Mouse (Mus musculus) neural tube, embryonic 12.5 days (tissue): ENCODE results near the gene 4931406C07Rik. TPM values are rescaled to one million over a fixed set of nuclear protein-coding genes. Genes with fewer than 3 reads are reported as not detected.
"Not testable (repeated sequence)": the region's sequence is repeated elsewhere in the genome, so short reads cannot be mapped to it uniquely, and the experiment has no call there.

Experiments used
- ATAC-seq: fragments of 200-750 bp; cut with Nextera tagmentation; 2 replicates; pipeline ENCODE4 v1.8.0; 2017; ENCODE audit warnings: low read depth, mild to moderate bottlenecking, moderate TSS enrichment, moderate library complexity; ENCODE audit not compliant: low FRiP score
- H3K27ac ChIP-seq: fragments of 300-500 bp; sonication (generic); 2 replicates; pipeline ENCODE4 v1.5.1; 2016
- H3K27me3 ChIP-seq: fragments of 300-500 bp; sonication (generic); replicated peaks from 2 replicates; pipeline ENCODE4 v1.6.1; 2016; ENCODE audit warnings: mild to moderate bottlenecking
- H3K36me3 ChIP-seq: fragments of 300-500 bp; sonication (generic); 2 replicates; pipeline ENCODE4 v1.6.1; 2016; ENCODE audit warnings: mild to moderate bottlenecking
- H3K4me1 ChIP-seq: fragments of 300-500 bp; sonication (generic); 2 replicates; pipeline ENCODE4 v1.6.1; 2016
- H3K4me2 ChIP-seq: fragments of 300-500 bp; sonication (generic); replicated peaks from 2 replicates; pipeline ENCODE4 v1.6.1; 2016; ENCODE audit warnings: mild to moderate bottlenecking
- H3K4me3 ChIP-seq: fragments of 300-500 bp; sonication (generic); 2 replicates; pipeline ENCODE4 v1.5.1; 2016
- H3K9ac ChIP-seq: fragments of 300-500 bp; sonication (generic); 2 replicates; pipeline ENCODE4 v1.6.1; 2016; ENCODE audit warnings: mild to moderate bottlenecking
- H3K9me3 ChIP-seq: fragments of 300-500 bp; sonication (generic); 2 replicates; pipeline ENCODE4 v1.6.1; 2016; ENCODE audit warnings: mild to moderate bottlenecking
- WGBS: fragments of 180-500 bp; shearing (Covaris S2); methylation state at CpG from one replicate; pipeline ENCODE4 v1.1.7; 2016; 5-methylcytosine and 5-hydroxymethylcytosine counted together
- polyA plus RNA-seq: library from polyadenylated mRNA; unstranded; fragments of >200 nt; fragmentation: Nextera tagmentation; extraction: Ambion mirVana; gene quantifications from 2 replicates; pipeline ENCODE4 v1.2.1, GENCODE M21; 2016

4931406C07Rik gene
- polyA plus RNA-seq, 1 experiment from 2014 or later = 9.8 TPM

GRCm38 (mm10) chr9:15308254-15308653, 2.0 kb upstream of the 4931406C07Rik start:
- Histone ChIP-seq H3K27ac (no peak overlapping the region), H3K9ac (no peak overlapping the region), H3K4me3 (no peak overlapping the region), H3K4me2 (0 out of 2 replicates have a peak overlapping the region, but pooled peaks have one; percentile 16), H3K9me3 (no peaks in the 10 kb centered on the region), H3K36me3 (peaks cover 39% of the 10 kb centered on the region), H3K4me1 (peaks cover 20% of the 10 kb centered on the region), H3K27me3 (no peaks in the 10 kb centered on the region)
- WGBS = 68% methylated on average over 2 of the region's 2 CpGs
- ATAC-seq = no peak

GRCm38 (mm10) chr9:15307257-15307656, 1.0 kb upstream of the 4931406C07Rik start:
- no peaks in the 10 kb centered on the region for H3K9me3 ChIP-seq
- no peak for ATAC-seq
- WGBS = 12% methylated on average over 6 of the region's 6 CpGs
- H3K4me3 ChIP-seq = peak overlapping the region; percentile 82
- peaks cover 20% of the 10 kb centered on the region for H3K4me1 ChIP-seq
- peak overlapping the region; percentile 95 for H3K9ac ChIP-seq
- H3K27me3 ChIP-seq = no peaks in the 10 kb centered on the region
- H3K27ac ChIP-seq = no peak overlapping the region
- peak overlapping the region; percentile 82 for H3K4me2 ChIP-seq
- peaks cover 33% of the 10 kb centered on the region for H3K36me3 ChIP-seq

- Histone ChIP-seq H3K4me1 (peaks cover 20% of the 10 kb centered on the region), H3K4me3 (peak within 1 kb of the TSS; percentile 82), H3K4me2 (peak within 1 kb of the TSS; percentile 82), H3K36me3 (peaks cover 23% of the 10 kb centered on the region), H3K27me3 (no peaks in the 10 kb centered on the region), H3K9me3 (no peaks in the 10 kb centered on the region), H3K9ac (peak within 1 kb of the TSS; percentile 95), H3K27ac (peak within 1 kb of the TSS; percentile 75)
- ATAC-seq = peak; percentile 98
- WGBS = 15% methylated on average over 45 of the region's 45 CpGs
Measured at GRCm38 (mm10) chr9:15305503-15306397, 498 bp downstream of the 4931406C07Rik start, which contains the start of gene Taf1d. Taf1d (plus strand) TSS chr9:15306214.

GRCm38 (mm10) chr9:15302881-15303280, 3.4 kb downstream of the 4931406C07Rik start:
- no peak overlapping the region for H3K4me2 ChIP-seq
- H3K36me3 ChIP-seq = no peaks in the 10 kb centered on the region
- no peak overlapping the region for H3K4me3 ChIP-seq
- no peaks in the 10 kb centered on the region for H3K27me3 ChIP-seq
- WGBS = 84% methylated on average over 2 of the region's 2 CpGs
- peaks cover 12% of the 10 kb centered on the region for H3K4me1 ChIP-seq
- H3K9me3 ChIP-seq = no peaks in the 10 kb centered on the region
- H3K27ac ChIP-seq = no peak overlapping the region
- no peak for ATAC-seq
- H3K9ac ChIP-seq = no peak overlapping the region

GRCm38 (mm10) chr9:15302006-15302405, 4.2 kb downstream of the 4931406C07Rik start:
- not testable (repeated sequence) for H3K27ac ChIP-seq, H3K9ac ChIP-seq, H3K36me3 ChIP-seq, H3K4me2 ChIP-seq, H3K4me1 ChIP-seq, H3K4me3 ChIP-seq, H3K9me3 ChIP-seq, H3K27me3 ChIP-seq, ATAC-seq
- 81% methylated on average over 6 of the region's 6 CpGs for WGBS

GRCm38 (mm10) chr9:15301399-15301798, 4.8 kb downstream of the 4931406C07Rik start:
- Histone ChIP-seq H3K27ac (no peak overlapping the region), H3K9ac (no peak overlapping the region)
- WGBS = 70% methylated on average over 6 of the region's 6 CpGs

GRCm38 (mm10) chr9:15300056-15300455, 6.2 kb downstream of the 4931406C07Rik start:
- H3K4me2 ChIP-seq = no peak overlapping the region

More at GRCm38 (mm10) chr9:15301399-15301798, 4.8 kb downstream of the 4931406C07Rik start:
- Histone ChIP-seq H3K4me1 (no peaks in the 10 kb centered on the region), H3K27me3 (no peaks in the 10 kb centered on the region), H3K4me3 (no peak overlapping the region), H3K36me3 (no peaks in the 10 kb centered on the region), H3K4me2 (no peak overlapping the region), H3K9me3 (no peaks in the 10 kb centered on the region)
- no peak for ATAC-seq

GRCm38 (mm10) chr9:15298451-15298850, 7.8 kb downstream of the 4931406C07Rik start:
- Histone ChIP-seq H3K36me3 (no peaks in the 10 kb centered on the region), H3K4me2 (no peak overlapping the region), H3K4me3 (no peak overlapping the region), H3K9ac (no peak overlapping the region), H3K27me3 (no peaks in the 10 kb centered on the region), H3K9me3 (no peaks in the 10 kb centered on the region), H3K27ac (no peak overlapping the region), H3K4me1 (no peaks in the 10 kb centered on the region)
- 33% methylated on average over 2 of the region's 2 CpGs for WGBS
- no peak for ATAC-seq

More at GRCm38 (mm10) chr9:15300056-15300455, 6.2 kb downstream of the 4931406C07Rik start:
- 86% methylated on average over 5 of the region's 5 CpGs for WGBS
- Histone ChIP-seq H3K27ac (no peak overlapping the region), H3K36me3 (no peaks in the 10 kb centered on the region), H3K4me3 (no peak overlapping the region), H3K27me3 (no peaks in the 10 kb centered on the region), H3K9ac (no peak overlapping the region), H3K4me1 (no peaks in the 10 kb centered on the region), H3K9me3 (no peaks in the 10 kb centered on the region)
- no peak for ATAC-seq

- Histone ChIP-seq H3K36me3 (no peaks in the 10 kb centered on the region), H3K9ac (no peak overlapping the region), H3K4me2 (no peak overlapping the region), H3K4me3 (no peak overlapping the region), H3K4me1 (no peaks in the 10 kb centered on the region), H3K27ac (no peak overlapping the region), H3K9me3 (no peaks in the 10 kb centered on the region), H3K27me3 (no peaks in the 10 kb centered on the region)
- WGBS = 90% methylated on average over 7 of the region's 7 CpGs
- no peak for ATAC-seq
Measured at GRCm38 (mm10) chr9:15297112-15297511, 9.1 kb downstream of the 4931406C07Rik start.

GRCm38 (mm10) chr9:15289251-15289650, 17.0 kb downstream of the 4931406C07Rik start:
- H3K36me3 ChIP-seq = peaks cover 4% of the 10 kb centered on the region; the same call in 1 of the 2 replicates
- no peak for ATAC-seq
- H3K4me2 ChIP-seq = no peak overlapping the region
- 91% methylated on average over 6 of the region's 6 CpGs for WGBS
- H3K27ac ChIP-seq = no peak overlapping the region
- no peaks in the 10 kb centered on the region for H3K4me1 ChIP-seq
- no peaks in the 10 kb centered on the region for H3K27me3 ChIP-seq
- no peak overlapping the region for H3K4me3 ChIP-seq
- no peak overlapping the region for H3K9ac ChIP-seq
- H3K9me3 ChIP-seq = no peaks in the 10 kb centered on the region

- Histone ChIP-seq H3K4me1 (no peaks in the 10 kb centered on the region), H3K4me3 (no peak overlapping the region), H3K27ac (no peak overlapping the region), H3K9me3 (no peaks in the 10 kb centered on the region), H3K27me3 (no peaks in the 10 kb centered on the region), H3K36me3 (peaks cover 4% of the 10 kb centered on the region; the same call in 1 of the 2 replicates), H3K4me2 (no peak overlapping the region), H3K9ac (no peak overlapping the region)
- no peak for ATAC-seq
- 85% methylated on average over 3 of the region's 3 CpGs for WGBS
Measured at GRCm38 (mm10) chr9:15288402-15288801, 17.8 kb downstream of the 4931406C07Rik start.

GRCm38 (mm10) chr9:15287846-15288245, 18.4 kb downstream of the 4931406C07Rik start:
- H3K4me2 ChIP-seq = no peak overlapping the region
- H3K9ac ChIP-seq = no peak overlapping the region
- 57% methylated on average over 6 of the region's 6 CpGs for WGBS
- no peak overlapping the region for H3K4me3 ChIP-seq
- ATAC-seq = no peak
- H3K36me3 ChIP-seq = peaks cover 4% of the 10 kb centered on the region; the same call in 1 of the 2 replicates
- H3K9me3 ChIP-seq = no peaks in the 10 kb centered on the region
- H3K27me3 ChIP-seq = no peaks in the 10 kb centered on the region
- no peaks in the 10 kb centered on the region for H3K4me1 ChIP-seq
- H3K27ac ChIP-seq = no peak overlapping the region
